In the genomic region with DNA sequence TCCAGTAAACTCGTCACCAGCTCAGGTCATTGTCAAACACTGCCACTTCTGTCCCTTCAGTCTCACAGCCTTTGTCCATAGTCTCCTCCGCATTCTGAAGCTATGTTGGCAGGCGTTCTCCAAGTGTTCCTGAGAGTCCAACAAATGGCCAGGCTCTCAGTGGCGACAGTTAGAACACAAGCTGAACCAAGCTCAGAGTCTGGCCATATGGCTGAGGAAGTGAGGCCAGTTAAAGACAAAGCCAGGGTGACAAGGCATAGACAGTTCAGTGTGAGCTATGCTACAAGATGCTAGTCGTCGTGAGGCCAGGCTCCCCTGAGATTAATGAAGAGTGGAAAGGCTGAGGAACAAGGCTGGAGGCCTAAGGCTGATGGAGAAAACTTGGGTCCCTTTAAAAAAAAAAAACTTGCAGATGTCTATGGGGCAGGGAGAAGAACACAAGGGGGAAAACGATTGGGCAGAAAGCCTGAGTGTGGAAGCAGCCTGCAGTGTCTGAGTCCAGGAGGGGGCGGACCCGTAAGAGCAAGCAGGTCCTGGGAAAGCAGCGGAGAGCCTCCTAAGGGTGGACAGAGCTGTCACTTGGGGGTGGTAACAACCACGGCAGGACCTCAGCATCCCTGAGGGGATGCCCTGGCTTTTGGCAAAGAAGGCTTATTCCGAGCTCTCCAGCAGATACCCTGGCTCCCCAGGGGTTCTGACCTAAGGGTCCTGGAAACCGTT, we compare ENCODE assay signal across 9 mouse cellular contexts. TPM values are rescaled to one million over a fixed set of nuclear protein-coding genes. Genes with fewer than 3 reads are reported as not detected.
A peak's percentile ranks its signal among the peaks of the same experiment; 100 is the strongest.
DNase-seq lines count a peak whose midpoint lies in the region; ATAC-seq and TF ChIP-seq lines count a peak whose summit lies in the region.
"Had no signal": no experiment of that assay in that cellular context is flagged by ENCODE, and none has a peak within 500 bp of the region (broad histone marks: within the 10 kb centered on the region; RNA-seq: fewer than 3 reads in every experiment).

No protein-coding gene starts in this region.

- peak; percentile 23; the same call in 1 of the 2 replicates for ATAC-seq in intestine, postnatal 0 days
- ATAC-seq in stomach, postnatal 0 days (ENCODE audit: low FRiP score, low TSS enrichment): 0 out of 2 replicates have a peak, but pooled peaks have one; percentile 5
- no peak for ATAC-seq in frontal cortex, adult (ENCODE audit: low TSS enrichment)

- H3K9me3 ChIP-seq in intestine, postnatal 0 days (ENCODE audit: control insufficient read depth): no peaks in the 10 kb centered on the region
- H3K9me3 ChIP-seq in stomach, postnatal 0 days (ENCODE audit: control insufficient read depth, low read length): no peaks in the 10 kb centered on the region

- peak; percentile 51 for DNase-seq in testis, postnatal 10 days (ENCODE audit: low spot score)
- DNase-seq in testis, postnatal 14 days (ENCODE audit: low spot score): no peak
- peak; percentile 40 to 58 for DNase-seq in heart, adult 18-20 months
- DNase-seq in stomach, postnatal 0 days (ENCODE audit: low spot score): no peak
- no peak for DNase-seq in thymus, postnatal 25 days
- no peak for DNase-seq in spleen, postnatal 10 days (ENCODE audit: low spot score in 2 of 2)

- no peak overlapping the region for H3K9ac ChIP-seq in intestine, postnatal 0 days (ENCODE audit: low read depth, low read length)
- H3K9ac ChIP-seq in stomach, postnatal 0 days (ENCODE audit: low read length): no peak overlapping the region
- H3K9ac ChIP-seq: liver, embryonic 14.5 days had no signal

- H3K4me1 ChIP-seq in intestine, postnatal 0 days (replicated peaks; ENCODE audit: control insufficient read depth, insufficient read depth, low read length): peaks cover 9% of the 10 kb centered on the region; the same call in 1 of the 2 replicates
- H3K4me1 ChIP-seq in stomach, postnatal 0 days (replicated peaks; ENCODE audit: control insufficient read depth, insufficient read depth): no peaks in the 10 kb centered on the region; the same call in 1 of the 2 replicates

- no peak overlapping the region; the same call in 1 of the 2 replicates for H3K27ac ChIP-seq in intestine, postnatal 0 days (ENCODE audit: low read depth, low read length)
- H3K27ac ChIP-seq in stomach, postnatal 0 days (replicated peaks): peak overlapping the region; percentile 30
- H3K27ac ChIP-seq: liver, embryonic 14.5 days had no signal

- no peaks in the 10 kb centered on the region for H3K27me3 ChIP-seq in intestine, postnatal 0 days (replicated peaks; ENCODE audit: control insufficient read depth, insufficient read depth, low read length)
- no peaks in the 10 kb centered on the region for H3K27me3 ChIP-seq in stomach, postnatal 0 days (ENCODE audit: control insufficient read depth, insufficient read depth, low read length)

- no peak for TF ChIP-seq EP300 in stomach, postnatal 0 days (optimal IDR thresholded peaks at IDR 0.05)

- no peak overlapping the region for H3K4me3 ChIP-seq in intestine, postnatal 0 days (ENCODE audit: low read depth, low read length)
- H3K4me3 ChIP-seq in stomach, postnatal 0 days (ENCODE audit: low read depth, low read length): no peak overlapping the region

- peak overlapping the region; percentile 45 for H3K4me2 ChIP-seq in intestine, postnatal 0 days (replicated peaks; ENCODE audit: low read depth)
- peak overlapping the region; percentile 38 for H3K4me2 ChIP-seq in stomach, postnatal 0 days (replicated peaks; ENCODE audit: low read depth)

- H3K36me3 ChIP-seq in intestine, postnatal 0 days (ENCODE audit: control insufficient read depth, insufficient read depth): no peaks in the 10 kb centered on the region
- H3K36me3 ChIP-seq in stomach, postnatal 0 days (ENCODE audit: control insufficient read depth, insufficient read depth, low read length): no peaks in the 10 kb centered on the region

- 36% methylated on average over 13 of the region's 13 CpGs for WGBS in intestine, postnatal 0 days
- 28% methylated on average over 13 of the region's 13 CpGs for WGBS in stomach, postnatal 0 days

- peak; percentile 50 for TF ChIP-seq CTCF in intestine, postnatal 0 days (IDR thresholded peaks at IDR 0.05; ENCODE audit: low read depth)
- peak; percentile 56 for TF ChIP-seq CTCF in stomach, postnatal 0 days (IDR thresholded peaks at IDR 0.05; ENCODE audit: low read depth)

RNA-seq across cellular contexts. Expression of gene Laptm4a, which starts 36.9 kb away (rescaled TPM):
- total RNA-seq in heart, adult 18-20 months (2021): 100 to 1,000 TPM; 366 to 407 TPM
- polyA plus RNA-seq in intestine, postnatal 0 days (2015; fragmentation: Nextera tagmentation; extraction: Ambion mirVana): 241 and 242 TPM in 2 replicates
- 299 and 327 TPM in 2 replicates for polyA plus RNA-seq in stomach, postnatal 0 days (2015; fragmentation: Nextera tagmentation; extraction: Ambion mirVana)

Comparison
In these comparisons a context has a peak if more than half of its experiments do, and no peak if none do; other contexts are left out.
1. DNase-seq: peak in testis, postnatal 10 days (single experiment) and heart, adult 18-20 months (2 of 2); none in testis, postnatal 14 days (single experiment), stomach, postnatal 0 days (single experiment), thymus, postnatal 25 days (single experiment) and spleen, postnatal 10 days (0 of 2).